In the genomic region with DNA sequence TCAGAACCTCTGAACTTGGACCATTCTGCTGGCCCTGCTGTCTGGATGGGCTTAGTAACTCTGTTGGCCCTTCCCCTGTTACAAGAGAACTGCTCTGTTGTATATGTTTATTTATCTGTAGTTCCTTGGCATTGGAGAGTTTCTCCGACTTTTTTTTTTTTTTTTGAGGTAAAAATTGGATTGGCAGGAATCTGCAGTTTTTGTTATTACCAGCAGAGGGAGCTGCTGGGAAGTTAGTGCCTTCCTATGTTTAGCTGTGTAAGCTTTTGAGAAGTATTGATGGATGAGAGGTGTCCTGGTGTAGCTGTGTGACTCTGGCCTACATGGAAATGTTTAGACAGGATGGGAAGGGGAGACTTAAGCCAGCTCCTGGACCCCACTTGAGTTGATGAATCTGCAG, we compare ENCODE assay signal across 9 mouse cellular contexts. TPM values are rescaled to one million over a fixed set of nuclear protein-coding genes. Genes with fewer than 3 reads are reported as not detected.
DNase-seq lines count a peak whose midpoint lies in the region; ATAC-seq and TF ChIP-seq lines count a peak whose summit lies in the region.
"Had no signal": no experiment of that assay in that cellular context is flagged by ENCODE, and none has a peak within 500 bp of the region (broad histone marks: within the 10 kb centered on the region; RNA-seq: fewer than 3 reads in every experiment).

No protein-coding gene starts in this region.

- no peaks in the 10 kb centered on the region for H3K27me3 ChIP-seq in E14TG2a.4 (ENCODE audit: insufficient read depth, low read length)
- no peaks in the 10 kb centered on the region for H3K27me3 ChIP-seq in lung, embryonic 14.5 days (ENCODE audit: insufficient read depth, low read length)
- no peaks in the 10 kb centered on the region for H3K27me3 ChIP-seq in forebrain, embryonic 11.5 days (ENCODE audit: control insufficient read depth, insufficient read depth, low read length)

- no peak for ATAC-seq in lung, embryonic 14.5 days (ENCODE audit: insufficient read depth)
- no peak for ATAC-seq in forebrain, embryonic 11.5 days (replicated peaks; ENCODE audit: low FRiP score)

- H3K27ac ChIP-seq in lung, embryonic 14.5 days (ENCODE audit: low read depth), result no peak overlapping the region
- H3K27ac ChIP-seq in forebrain, embryonic 11.5 days (ENCODE audit: low read depth, low read length), result no peak overlapping the region

- H3K36me3 ChIP-seq in E14TG2a.4 (ENCODE audit: insufficient read depth, low read length), result peaks cover 79% of the 10 kb centered on the region
- peaks cover 70% of the 10 kb centered on the region for H3K36me3 ChIP-seq in lung, embryonic 14.5 days (ENCODE audit: insufficient read depth)
- peaks cover 13% of the 10 kb centered on the region; the same call in 1 of the 2 replicates for H3K36me3 ChIP-seq in forebrain, embryonic 11.5 days (ENCODE audit: control insufficient read depth, insufficient read depth, low read length)

- peak; percentile 76 for TF ChIP-seq CTCF in E14TG2a.4 (conservative IDR thresholded peaks at IDR 0.05; ENCODE audit: low read length)
- peak; percentile 74 for TF ChIP-seq CTCF in lung, embryonic 14.5 days (IDR thresholded peaks at IDR 0.05; ENCODE audit: low read depth)

- H3K9me3 ChIP-seq in E14TG2a.4 (ENCODE audit: low read length), result no peaks in the 10 kb centered on the region
- no peaks in the 10 kb centered on the region for H3K9me3 ChIP-seq in lung, embryonic 14.5 days (ENCODE audit: low read depth, low read length)
- no peaks in the 10 kb centered on the region for H3K9me3 ChIP-seq in forebrain, embryonic 11.5 days (ENCODE audit: control insufficient read depth, low read length)

- H3K4me3 ChIP-seq in E14TG2a.4 (replicated peaks; ENCODE audit: low read length), result no peak overlapping the region
- no peak overlapping the region for H3K4me3 ChIP-seq in lung, embryonic 14.5 days (ENCODE audit: low read depth, low read length)
- no peak overlapping the region for H3K4me3 ChIP-seq in forebrain, embryonic 11.5 days (ENCODE audit: low read depth, low read length)
- H3K4me3 ChIP-seq: erythroblast, embryonic 14.5 days had no signal

- no peak overlapping the region for H3K9ac ChIP-seq in lung, embryonic 14.5 days
- H3K9ac ChIP-seq in forebrain, embryonic 11.5 days (ENCODE audit: low read length), result no peak overlapping the region

- WGBS in lung, embryonic 14.5 days, result 0% methylated on average over 1 of the region's 1 CpGs
- WGBS in forebrain, embryonic 11.5 days, result 10% methylated on average over 1 of the region's 1 CpGs

- peaks cover 57% of the 10 kb centered on the region for H3K4me1 ChIP-seq in E14TG2a.4 (replicated peaks; ENCODE audit: low read depth, low read length)
- H3K4me1 ChIP-seq in lung, embryonic 14.5 days (ENCODE audit: insufficient read depth), result no peaks in the 10 kb centered on the region; the same call in 1 of the 2 replicates
- peaks cover 10% of the 10 kb centered on the region for H3K4me1 ChIP-seq in forebrain, embryonic 11.5 days (replicated peaks; ENCODE audit: control insufficient read depth, insufficient read depth, low read length)

- DNase-seq in adrenal gland, postnatal 14 days, result peak; percentile 59
- DNase-seq in adrenal gland, postnatal 25 days, result no peak
- DNase-seq in layer of hippocampus, postnatal 14 days (ENCODE audit: low spot score in 2 of 2), result peak; percentile 58 to 68
- DNase-seq in layer of hippocampus, adult 9-11 months, result no peak
- peak; percentile 47 for DNase-seq in embryo, embryonic 9.5 days (ENCODE audit: extremely low spot score)
- peak; percentile 86 for DNase-seq in lung, embryonic 14.5 days
- no peak for DNase-seq in forebrain, embryonic 11.5 days (ENCODE audit: low spot score)

- no peak overlapping the region for H3K4me2 ChIP-seq in lung, embryonic 14.5 days
- H3K4me2 ChIP-seq in forebrain, embryonic 11.5 days (ENCODE audit: low read depth, low read length, severe bottlenecking), result no peak overlapping the region

RNA-seq across cellular contexts. Expression of a gene that starts 4.0 kb away (rescaled TPM):
- 17.5 and 19.1 TPM in 2 replicates for total RNA-seq in adrenal gland, postnatal 14 days (2021)
- total RNA-seq in adrenal gland, postnatal 25 days (2021), result 25.2 and 29.2 TPM in 2 replicates
- total RNA-seq in layer of hippocampus, postnatal 14 days (2021), result 10 to 100 TPM; 20.9 to 23.4 TPM
- polyA plus RNA-seq in lung, embryonic 14.5 days (2014; fragmentation: Nextera tagmentation; extraction: Ambion mirVana), result 20.2 and 22.4 TPM in 2 replicates
- polyA plus RNA-seq in forebrain, embryonic 11.5 days (2014; fragmentation: Nextera tagmentation; extraction: Ambion mirVana), result 21.0 TPM in 2 replicates

RNA-seq across cellular contexts. Expression of a gene that starts 11.3 kb away (rescaled TPM):
- 35.8 and 38.6 TPM in 2 replicates for total RNA-seq in adrenal gland, postnatal 14 days (2021)
- 37.2 and 46.9 TPM in 2 replicates for total RNA-seq in adrenal gland, postnatal 25 days (2021)
- 10 to 100 TPM; 71.3 to 78.8 TPM for total RNA-seq in layer of hippocampus, postnatal 14 days (2021)
- polyA plus RNA-seq in lung, embryonic 14.5 days (2014; fragmentation: Nextera tagmentation; extraction: Ambion mirVana), result 35.1 and 38.1 TPM in 2 replicates
- polyA plus RNA-seq in forebrain, embryonic 11.5 days (2014; fragmentation: Nextera tagmentation; extraction: Ambion mirVana), result 55.1 and 65.5 TPM in 2 replicates

RNA-seq across cellular contexts. Expression of a gene that starts 19.4 kb away (rescaled TPM):
- total RNA-seq in adrenal gland, postnatal 14 days (2021), result 41.8 and 51.8 TPM in 2 replicates
- 54.6 and 67.0 TPM in 2 replicates for total RNA-seq in adrenal gland, postnatal 25 days (2021)
- total RNA-seq in layer of hippocampus, postnatal 14 days (2021), result 10 to 100 TPM; 26.6 to 28.0 TPM
- polyA plus RNA-seq in lung, embryonic 14.5 days (2014; fragmentation: Nextera tagmentation; extraction: Ambion mirVana), result 54.2 and 55.6 TPM in 2 replicates
- 57.7 and 58.2 TPM in 2 replicates for polyA plus RNA-seq in forebrain, embryonic 11.5 days (2014; fragmentation: Nextera tagmentation; extraction: Ambion mirVana)

RNA-seq across cellular contexts. Expression of a gene that starts 20.2 kb away (rescaled TPM):
- 1,056 and 1,152 TPM in 2 replicates for total RNA-seq in adrenal gland, postnatal 14 days (2021)
- 410 and 447 TPM in 2 replicates for total RNA-seq in adrenal gland, postnatal 25 days (2021)
- 100 to 1,000 TPM; 465 to 477 TPM for total RNA-seq in layer of hippocampus, postnatal 14 days (2021)
- 527 and 554 TPM in 2 replicates for polyA plus RNA-seq in lung, embryonic 14.5 days (2014; fragmentation: Nextera tagmentation; extraction: Ambion mirVana)
- polyA plus RNA-seq in forebrain, embryonic 11.5 days (2014; fragmentation: Nextera tagmentation; extraction: Ambion mirVana), result 624 and 635 TPM in 2 replicates

RNA-seq across cellular contexts. Expression of a gene that starts 37.5 kb away (rescaled TPM):
- total RNA-seq in adrenal gland, postnatal 14 days (2021), result 2.2 and 2.7 TPM in 2 replicates
- 5.0 and 6.5 TPM in 2 replicates for total RNA-seq in adrenal gland, postnatal 25 days (2021)
- total RNA-seq in layer of hippocampus, postnatal 14 days (2021), result 10 to 100 TPM in 1 of 2 experiments, 1 to 10 TPM in 1; 8.0 to 12.2 TPM
- 2.3 and 2.4 TPM in 2 replicates for polyA plus RNA-seq in lung, embryonic 14.5 days (2014; fragmentation: Nextera tagmentation; extraction: Ambion mirVana)
- 1.5 and 3.4 TPM in 2 replicates for polyA plus RNA-seq in forebrain, embryonic 11.5 days (2014; fragmentation: Nextera tagmentation; extraction: Ambion mirVana)
- polyA plus RNA-seq: erythroblast, embryonic 14.5 days had no signal

Comparison
In these comparisons a context has a peak if more than half of its experiments do, and no peak if none do; other contexts are left out.
1. DNase-seq: peak in adrenal gland, postnatal 14 days (single experiment), layer of hippocampus, postnatal 14 days (2 of 2), embryo, embryonic 9.5 days (single experiment) and lung, embryonic 14.5 days (single experiment); none in adrenal gland, postnatal 25 days (single experiment), layer of hippocampus, adult 9-11 months (single experiment) and forebrain, embryonic 11.5 days (single experiment).